Mouse (Mus musculus): ENCODE data around the gene Ankrd50.

- TF ChIP-seq POLR2A (IDR thresholded peaks at IDR 0.05; ENCODE audit: low read depth, low read length) (no peak), CTCF (IDR thresholded peaks at IDR 0.05; ENCODE audit: borderline replicate concordance, insufficient read depth, low read length) (no peak)
Measured at GRCm38 (mm10) chr3:38433495-38434464, 50.9 kb downstream of the Ankrd50 start.
